Comparison of ENCODE assay signal across 18 mouse cellular contexts in the genomic region with DNA sequence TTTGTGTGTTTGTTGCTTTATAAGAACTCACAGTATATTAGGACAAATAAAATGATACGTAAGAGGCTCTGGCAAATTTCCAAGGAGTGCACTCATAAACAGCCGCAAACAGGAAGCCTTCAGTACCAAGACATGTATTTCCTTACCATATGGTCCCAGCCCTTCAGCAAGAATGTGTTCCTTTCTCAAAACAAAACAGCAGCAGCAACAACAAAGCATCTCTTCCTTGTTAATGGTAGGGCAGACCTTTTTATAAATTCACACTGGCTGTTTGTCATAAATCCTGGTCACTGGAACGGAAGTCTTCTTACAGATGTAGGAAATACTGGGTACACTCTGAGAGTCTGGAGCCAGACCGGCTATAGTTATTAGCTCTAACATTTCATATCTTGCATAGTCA.
DNase-seq lines count a peak whose midpoint lies in the region; ATAC-seq and TF ChIP-seq lines count a peak whose summit lies in the region.
"Had no signal": no experiment of that assay in that cellular context is flagged by ENCODE, and none has a peak within 500 bp of the region (broad histone marks: within the 10 kb centered on the region; RNA-seq: fewer than 3 reads in every experiment).

No protein-coding gene starts in this region.

- ATAC-seq in kidney, embryonic 14.5 days (ENCODE audit: low FRiP score, low TSS enrichment) = peak; percentile 46; the same call in 1 of the 2 replicates
- ATAC-seq in lung, embryonic 14.5 days (ENCODE audit: insufficient read depth) = peak; percentile 70; the same call in 1 of the 2 replicates
- peak; percentile 79 for ATAC-seq in common myeloid progenitor, adult 5-6 weeks (replicated peaks; ENCODE audit: low read depth, poor library complexity, severe bottlenecking)
- ATAC-seq in megakaryocyte progenitor cell, adult 5-6 weeks (replicated peaks; ENCODE audit: poor library complexity) = 0 out of 2 replicates have a peak, but pooled peaks have one; percentile 20
- ATAC-seq: forebrain, embryonic 16.5 days had no signal

- no peak for TF ChIP-seq CTCF in lung, embryonic 14.5 days (IDR thresholded peaks at IDR 0.05; ENCODE audit: low read depth)
- TF ChIP-seq CTCF in lung, adult 2 months (IDR thresholded peaks at IDR 0.05; ENCODE audit: insufficient read depth, low read length) = no peak

- TF ChIP-seq POLR2A in lung, adult 2 months (IDR thresholded peaks at IDR 0.05; ENCODE audit: borderline replicate concordance, extremely low read depth, low read depth, low read length) = no peak

- H3K9me3 ChIP-seq in kidney, embryonic 14.5 days (ENCODE audit: control insufficient read depth, low read length) = no peaks in the 10 kb centered on the region
- H3K9me3 ChIP-seq in lung, embryonic 14.5 days (ENCODE audit: low read depth, low read length) = no peaks in the 10 kb centered on the region
- H3K9me3 ChIP-seq: embryonic facial prominence, embryonic 12.5 days; stomach, embryonic 15.5 days had no signal

- no peaks in the 10 kb centered on the region for H3K4me1 ChIP-seq in kidney, embryonic 14.5 days (ENCODE audit: control insufficient read depth, insufficient read depth, low read length)
- no peaks in the 10 kb centered on the region for H3K4me1 ChIP-seq in lung, embryonic 14.5 days (ENCODE audit: insufficient read depth)
- no peaks in the 10 kb centered on the region for H3K4me1 ChIP-seq in lung, adult 2 months (ENCODE audit: control insufficient read depth, insufficient read depth, low read length)
- H3K4me1 ChIP-seq: embryonic facial prominence, embryonic 12.5 days; stomach, embryonic 15.5 days had no signal

- 68% methylated on average over 4 of the region's 4 CpGs for WGBS in kidney, embryonic 14.5 days
- 39% methylated on average over 4 of the region's 4 CpGs for WGBS in lung, embryonic 14.5 days
- 31% methylated on average over 4 of the region's 4 CpGs for WGBS in lung, adult 2 months

- intact Hi-C loops in left cerebral cortex, postnatal 4 days (cut with DNase I) = no loop called here

- H3K27ac ChIP-seq in kidney, embryonic 14.5 days (ENCODE audit: low read depth, low read length) = no peak overlapping the region
- no peak overlapping the region for H3K27ac ChIP-seq in lung, embryonic 14.5 days (ENCODE audit: low read depth)
- H3K27ac ChIP-seq: embryonic facial prominence, embryonic 12.5 days; macrophage; stomach, embryonic 15.5 days had no signal

- no peak for DNase-seq in kidney, postnatal 25 days
- DNase-seq in lung, embryonic 14.5 days = peak; percentile 78
- DNase-seq in lung, adult 2 months = no peak
- DNase-seq in left cerebral cortex, postnatal 4 days = no peak
- DNase-seq: B cell, adult 2 months; cerebellum, adult 9-10 months; gastrocnemius, postnatal 36 days; retina, postnatal 1 day; thymus, adult 18-20 months had no signal

- no peaks in the 10 kb centered on the region for H3K27me3 ChIP-seq in kidney, embryonic 14.5 days (ENCODE audit: control insufficient read depth, insufficient read depth, low read length)
- H3K27me3 ChIP-seq in lung, embryonic 14.5 days (ENCODE audit: insufficient read depth, low read length) = no peaks in the 10 kb centered on the region
- H3K27me3 ChIP-seq: embryonic facial prominence, embryonic 12.5 days; stomach, embryonic 15.5 days had no signal

- no peaks in the 10 kb centered on the region for H3K36me3 ChIP-seq in kidney, embryonic 14.5 days (ENCODE audit: control insufficient read depth, insufficient read depth, low read length)
- H3K36me3 ChIP-seq in lung, embryonic 14.5 days (ENCODE audit: insufficient read depth) = no peaks in the 10 kb centered on the region
- H3K36me3 ChIP-seq: embryonic facial prominence, embryonic 12.5 days; stomach, embryonic 15.5 days had no signal

- no peak overlapping the region for H3K4me3 ChIP-seq in kidney, embryonic 14.5 days (ENCODE audit: low read length)
- H3K4me3 ChIP-seq in lung, embryonic 14.5 days (ENCODE audit: low read depth, low read length) = no peak overlapping the region
- no peak overlapping the region for H3K4me3 ChIP-seq in lung, adult 2 months (replicated peaks; ENCODE audit: extremely low read depth, low read depth, low read length)
- H3K4me3 ChIP-seq: embryonic facial prominence, embryonic 12.5 days; stomach, embryonic 15.5 days had no signal

- H3K9ac ChIP-seq in kidney, embryonic 14.5 days (ENCODE audit: low read depth, low read length) = no peak overlapping the region
- no peak overlapping the region for H3K9ac ChIP-seq in lung, embryonic 14.5 days
- H3K9ac ChIP-seq: embryonic facial prominence, embryonic 12.5 days; stomach, embryonic 15.5 days had no signal

- H3K4me2 ChIP-seq in kidney, embryonic 14.5 days (replicated peaks; ENCODE audit: low read depth, low read length) = no peak overlapping the region
- no peak overlapping the region for H3K4me2 ChIP-seq in lung, embryonic 14.5 days
- H3K4me2 ChIP-seq: embryonic facial prominence, embryonic 12.5 days; liver, embryonic 11.5 days; midbrain, embryonic 11.5 days; stomach, embryonic 15.5 days had no signal

Comparison
In these comparisons a context has a peak if more than half of its experiments do, and no peak if none do; other contexts are left out.
1. ATAC-seq: peak in every context shown above with its lines; median percentile 79 in common myeloid progenitor, adult 5-6 weeks; 70 in lung, embryonic 14.5 days; 46 in kidney, embryonic 14.5 days; 20 in megakaryocyte progenitor cell, adult 5-6 weeks.